Mouse (Mus musculus) ES-Bruce4 (cell line): Measurements from ENCODE around the gene Efna1.

Source experiments
- CTCF ChIP-seq: IDR thresholded peaks from one replicate; pipeline ENCODE4 v1.8.1; 2011; ENCODE audit warnings: low read depth, low read length
- POLR2A ChIP-seq: IDR thresholded peaks from one replicate; pipeline ENCODE4 v1.8.1; 2011; ENCODE audit warnings: low read length; ENCODE audit not compliant: insufficient read depth

GRCm38 (mm10) chr3:89266439-89266893 lies 14.5 kb downstream of the Efna1 start:
- TF ChIP-seq POLR2A (peak; percentile 81), CTCF (no peak)
